Mouse (Mus musculus) CH12.LX (cell line): ENCODE measurements around the gene Chst5. TPM values are rescaled to one million over a fixed set of nuclear protein-coding genes. Genes with fewer than 3 reads are reported as not detected.

Source experiments
- DNase-seq: peaks from one replicate; pipeline ENCODE4 v3.0.0-alpha.2; 2013; ENCODE audit errors: extremely low read depth
- H3K27ac ChIP-seq: 2 replicates; pipeline ENCODE4 v1.5.1; 2012; ENCODE audit warnings: low read depth, mild to moderate bottlenecking, control low read depth, moderate library complexity; ENCODE audit not compliant: insufficient read depth
- H3K27me3 ChIP-seq: replicated peaks from 2 replicates; pipeline ENCODE3; 2012; ENCODE audit warnings: inconsistent platforms
- H3K36me3 ChIP-seq, 2 experiments: replicated peaks in 1 of 2; 2 replicates each; pipeline versions ENCODE3 to v1.6.1; 2012; ENCODE audit warnings: inconsistent platforms in 1 of 2, low read length in 1 of 2, mild to moderate bottlenecking in 1 of 2, mixed read lengths in 1 of 2, moderate library complexity in 1 of 2; ENCODE audit not compliant: control insufficient read depth in 1 of 2, insufficient read depth in 1 of 2
- H3K4me1 ChIP-seq, 2 experiments: 2 replicates each; pipeline ENCODE4 v1.6.1; 2012; ENCODE audit warnings: inconsistent platforms in 1 of 2, moderate library complexity in 1 of 2; ENCODE audit not compliant: insufficient read depth in 2 of 2, control insufficient read depth in 1 of 2
- H3K4me2 ChIP-seq: 2 replicates; pipeline ENCODE4 v1.6.1; 2012; ENCODE audit warnings: low read depth, mild to moderate bottlenecking, control low read depth; ENCODE audit not compliant: poor library complexity, insufficient read depth, severe bottlenecking
- H3K4me3 ChIP-seq, 3 experiments: fragments of 150-350 bp in 1 of 3; sonication (generic) in 1 of 3; replicated peaks in 1 of 3; 2 replicates each; pipeline versions ENCODE3 to v1.5.1; 2011 to 2012; ENCODE audit warnings: low read depth in 2 of 3, low read length in 2 of 3, mild to moderate bottlenecking in 2 of 3, moderate library complexity in 2 of 3, control low read depth in 1 of 3, improper control_type of control experiment in 1 of 3, inconsistent platforms in 1 of 3, mixed read lengths in 1 of 3; ENCODE audit not compliant: poor library complexity in 1 of 3
- H3K79me2 ChIP-seq: replicated peaks from 2 replicates; pipeline ENCODE4 v1.6.1; 2012; ENCODE audit warnings: mild to moderate bottlenecking, moderate library complexity; ENCODE audit not compliant: control insufficient read depth, poor library complexity, insufficient read depth, severe bottlenecking; ENCODE audit errors: extremely low read depth
- H3K9ac ChIP-seq: 2 replicates; pipeline ENCODE4 v1.6.1; 2012; ENCODE audit warnings: low read depth, mild to moderate bottlenecking, control low read depth, moderate library complexity; ENCODE audit not compliant: insufficient read depth
- H3K9me3 ChIP-seq: replicated peaks from 2 replicates; pipeline ENCODE3; 2012; ENCODE audit warnings: low read length, inconsistent platforms, mixed read lengths
- BHLHE40 ChIP-seq: IDR thresholded peaks from 2 replicates; pipeline ENCODE4 v1.6.1; 2011; ENCODE audit warnings: mild to moderate bottlenecking, low read depth, low read length, improper control_type of control experiment
- CHD2 ChIP-seq: IDR thresholded peaks from 2 replicates; pipeline ENCODE4 v1.6.1; 2011; ENCODE audit warnings: low read length, improper control_type of control experiment
- CTCF ChIP-seq, 2 experiments: IDR thresholded peaks in 1 of 2; conservative IDR thresholded peaks in 1 of 2; 2 replicates each; pipeline ENCODE4 v1.5.1; 2011 to 2012; ENCODE audit warnings: low read depth in 2 of 2, low read length in 2 of 2, improper control_type of control experiment in 1 of 2, inconsistent platforms in 1 of 2, mild to moderate bottlenecking in 1 of 2, moderate library complexity in 1 of 2
- EP300 ChIP-seq: IDR thresholded peaks from 2 replicates; pipeline ENCODE4 v1.6.1; 2011; ENCODE audit warnings: low read length, improper control_type of control experiment
- GABPA ChIP-seq: IDR thresholded peaks from 2 replicates; pipeline ENCODE4 v1.6.1; 2012; ENCODE audit warnings: low read depth, low read length, improper control_type of control experiment, inconsistent platforms; ENCODE audit not compliant: insufficient replicate concordance
- JUND ChIP-seq: conservative IDR thresholded peaks from 2 replicates; pipeline ENCODE4 v1.6.1; 2011; ENCODE audit warnings: low read depth, low read length, improper control_type of control experiment
- KAT2A ChIP-seq: IDR thresholded peaks from 2 replicates; pipeline ENCODE4 v1.6.1; 2012; ENCODE audit warnings: low read length, improper control_type of control experiment, inconsistent platforms; ENCODE audit not compliant: insufficient replicate concordance
- MAFK ChIP-seq: IDR thresholded peaks from 2 replicates; pipeline ENCODE4 v1.6.1; 2011; ENCODE audit warnings: low read length, improper control_type of control experiment; ENCODE audit not compliant: insufficient replicate concordance
- MAX ChIP-seq: IDR thresholded peaks from 2 replicates; pipeline ENCODE4 v1.6.1; 2011; ENCODE audit warnings: low read length, improper control_type of control experiment
- MAZ ChIP-seq: IDR thresholded peaks from 2 replicates; pipeline ENCODE4 v1.6.1; 2012; ENCODE audit warnings: low read depth, mild to moderate bottlenecking, inconsistent platforms, low read length, improper control_type of control experiment, moderate library complexity
- NELFE ChIP-seq: IDR thresholded peaks from 2 replicates; pipeline ENCODE4 v1.6.1; 2011; ENCODE audit warnings: low read depth, low read length, improper control_type of control experiment
- NRF1 ChIP-seq: IDR thresholded peaks from 2 replicates; pipeline ENCODE4 v1.6.1; 2014; ENCODE audit warnings: low read depth, mild to moderate bottlenecking, inconsistent platforms, low read length, improper control_type of control experiment, moderate library complexity
- RAD21 ChIP-seq: IDR thresholded peaks from 2 replicates; pipeline ENCODE4 v1.6.1; 2011; ENCODE audit warnings: low read depth, mild to moderate bottlenecking, low read length, improper control_type of control experiment, moderate library complexity
- SIN3A ChIP-seq: IDR thresholded peaks from 2 replicates; pipeline ENCODE4 v1.6.1; 2012; ENCODE audit warnings: low read length, improper control_type of control experiment, inconsistent platforms
- SMC3 ChIP-seq: IDR thresholded peaks from 2 replicates; pipeline ENCODE4 v1.6.1; 2011; ENCODE audit warnings: low read depth, low read length, improper control_type of control experiment
- TBP ChIP-seq: conservative IDR thresholded peaks from 2 replicates; pipeline ENCODE4 v1.6.1; 2011; ENCODE audit warnings: low read depth, low read length, improper control_type of control experiment
- UBTF ChIP-seq: IDR thresholded peaks from 2 replicates; pipeline ENCODE4 v1.6.1; 2012; ENCODE audit warnings: low read depth, mild to moderate bottlenecking, inconsistent platforms, low read length, improper control_type of control experiment, moderate library complexity
- USF2 ChIP-seq: conservative IDR thresholded peaks from 2 replicates; pipeline ENCODE4 v1.6.1; 2011; ENCODE audit warnings: low read depth, low read length, improper control_type of control experiment
- ZNF384 ChIP-seq: IDR thresholded peaks from 2 replicates; pipeline ENCODE4 v1.6.1; 2012; ENCODE audit warnings: low read depth, low read length, improper control_type of control experiment, inconsistent platforms
- dilution Hi-C: fragments of 300-500 bp; cut with MboI; formaldehyde crosslinking; loops from 2 replicates; pipeline ENCODE4 v1.14.3; 2020; ENCODE audit warnings: low sequenced_read_pairs; ENCODE audit not compliant: extremely low pct_unique_long_range_greater_than_20kb, extremely low pct_ligation_motif_present
- in situ Hi-C: fragments of 300-500 bp; cut with MboI; formaldehyde crosslinking; loops from 3 replicates; pipeline ENCODE4 v1.14.3; 2019; ENCODE audit warnings: low sequenced_read_pairs, low pct_ligation_motif_present, low pct_unique_long_range_greater_than_20kb, mixed read lengths
- polyA plus RNA-seq: library from polyadenylated mRNA; unstranded; fragments of >175 nt; gene quantifications from 2 replicates; pipeline ENCODE4 v1.2.1, GENCODE M21; 2012; ENCODE audit warnings: low read depth; ENCODE audit not compliant: insufficient read length
- total RNA-seq, 2 experiments: library from RNA; depleted of rRNA; stranded (reverse); fragments of 300-350 nt in 1 of 2; fragments of >200 nt in 1 of 2; gene quantifications; 2 replicates each; pipeline ENCODE4 v1.2.3; 2012 to 2014

Gene Chst5
- total and polyA plus RNA-seq, 3 experiments: not detected

- dilution Hi-C loops (no loop called here), in situ Hi-C loops (no loop called here)
- Histone ChIP-seq H3K79me2 (no peaks in the 10 kb centered on the region), H3K27me3 (peaks cover 7% of the 10 kb centered on the region), H3K36me3 (no peaks in the 10 kb centered on the region), H3K27ac (no peak overlapping the region), H3K9ac (no peak overlapping the region), H3K4me3 (no peak overlapping the region), H3K4me2 (no peak overlapping the region), H3K9me3 (no peaks in the 10 kb centered on the region), H3K4me1 (peaks cover 4 to 19% of the 10 kb centered on the region in 2 experiments; a peak in 3 of 4 replicates)
- no peak for TF ChIP-seq ZNF384
- no peak for TF ChIP-seq JUND
- no peak for TF ChIP-seq BHLHE40
- no peak for TF ChIP-seq MAZ
- no peak for TF ChIP-seq MAX
- TF ChIP-seq USF2: no peak
- TF ChIP-seq NELFE: no peak
- TF ChIP-seq GABPA: no peak
- TF ChIP-seq SMC3: no peak
- TF ChIP-seq TBP: no peak
- TF ChIP-seq EP300: no peak
- no peak for TF ChIP-seq SIN3A
- no peak for TF ChIP-seq RAD21
- TF ChIP-seq CHD2: no peak
- no peak for TF ChIP-seq MAFK
- TF ChIP-seq UBTF: no peak
- no peak for TF ChIP-seq KAT2A
- no peak for TF ChIP-seq NRF1
- DNase-seq: no peak
Measured at GRCm38 (mm10) chr8:111902080-111902479, 8.2 kb downstream of the Chst5 start.

GRCm38 (mm10) chr8:111898586-111898985 is 11.7 kb downstream of the Chst5 start:
- in situ Hi-C loops: no loop called here
- dilution Hi-C loops: no loop called here

More at GRCm38 (mm10) chr8:111898586-111898985, 11.7 kb downstream of the Chst5 start:
- Histone ChIP-seq H3K4me1 (peaks cover 4 to 13% of the 10 kb centered on the region in 2 experiments; a peak in 2 of 4 replicates), H3K27ac (no peak overlapping the region), H3K27me3 (peaks cover 7% of the 10 kb centered on the region), H3K4me3 (no peak overlapping the region), H3K4me2 (no peak overlapping the region), H3K9ac (no peak overlapping the region), H3K9me3 (no peaks in the 10 kb centered on the region), H3K36me3 (no peaks in the 10 kb centered on the region), H3K79me2 (no peaks in the 10 kb centered on the region)
- TF ChIP-seq EP300 (no peak), CTCF (conservative IDR thresholded peaks at IDR 0.05 in 1 of 2, IDR thresholded peaks at IDR 0.05 in 1 of 2; ENCODE audit: low read depth in 2 of 2, low read length in 2 of 2) (no peak), USF2 (no peak), SIN3A (no peak), ZNF384 (no peak)
- DNase-seq: no peak
